Mouse (Mus musculus): ENCODE results near the gene 3110082I17Rik.

DNA sequence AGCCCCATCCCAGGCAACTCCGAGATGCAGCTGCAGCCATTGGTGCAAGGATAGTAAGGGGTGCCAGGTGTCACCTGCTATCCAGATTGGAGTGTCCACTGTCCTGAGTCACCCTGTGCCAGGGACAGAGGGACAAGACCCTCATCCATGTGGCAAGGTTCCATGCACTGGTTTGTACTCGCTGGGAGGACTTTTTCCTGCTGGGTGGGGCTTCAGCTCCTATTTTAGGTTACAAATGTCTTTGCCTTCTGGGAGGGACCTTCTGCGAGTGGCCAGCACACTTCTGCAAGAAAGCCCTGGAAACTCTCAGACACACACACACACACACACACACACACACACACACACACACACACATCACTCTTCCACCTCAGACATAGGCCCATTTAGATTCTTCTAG lies 54.4 kb downstream of the 3110082I17Rik start:
- TF ChIP-seq CTCF (conservative IDR thresholded peaks at IDR 0.05; ENCODE audit: low read length) (no peak), POU5F1 (IDR thresholded peaks at IDR 0.05; ENCODE audit: borderline replicate concordance, low read length) (no peak)
